Mouse (Mus musculus): ENCODE measurements at regions not wholly inside any gene's neighbourhood (a gene's known extent, or its start where the extent isn't known, plus 50 kb on each side); places are given as distances from the start of the nearest gene placed in this dataset.

DNA sequence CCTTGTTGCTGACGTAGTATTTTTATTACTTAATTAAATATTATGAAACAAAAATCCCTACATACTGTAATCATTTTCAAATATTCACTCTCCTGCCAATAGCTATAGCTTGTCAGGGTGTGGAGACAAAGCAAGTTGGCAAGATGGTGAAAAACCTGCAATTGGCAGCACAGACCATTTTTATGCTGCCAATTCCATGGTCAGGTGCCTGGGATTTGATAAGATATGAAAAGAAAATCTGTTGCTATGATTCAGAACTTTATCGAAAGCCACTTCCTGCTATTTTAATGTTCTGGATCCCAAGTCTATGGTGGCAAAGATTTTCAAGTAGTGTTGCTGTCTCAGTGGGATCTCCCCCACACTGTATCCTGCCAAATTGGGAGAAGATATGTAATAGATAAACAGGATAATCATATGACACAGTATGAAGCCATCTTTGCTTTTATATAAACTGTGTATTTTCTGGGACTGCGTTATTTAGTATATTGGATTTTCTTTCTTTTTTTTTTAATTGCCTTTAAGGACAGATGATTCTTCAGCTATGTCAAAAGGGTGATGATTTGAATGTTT is 165.3 kb upstream of the Lrrc3b start:
- Histone ChIP-seq H3K36me3 (ENCODE audit: control insufficient read depth, insufficient read depth, low read length) (no peaks in the 10 kb centered on the region), H3K4me3 (ENCODE audit: low read depth, low read length) (no peak overlapping the region), H3K9ac (ENCODE audit: low read length) (no peak overlapping the region), H3K27me3 (replicated peaks; ENCODE audit: control insufficient read depth, insufficient read depth, low read length) (no peaks in the 10 kb centered on the region), H3K9me3 (replicated peaks; ENCODE audit: control insufficient read depth, low read length) (no peaks in the 10 kb centered on the region), H3K27ac (ENCODE audit: low read depth, low read length) (no peak overlapping the region), H3K4me1 (ENCODE audit: control insufficient read depth, insufficient read depth, low read length) (no peaks in the 10 kb centered on the region), H3K4me2 (ENCODE audit: low read length) (no peak overlapping the region)
- no peak for ATAC-seq
- peak; percentile 7 for DNase-seq (ENCODE audit: low spot score)
- 87% methylated on average over 3 of the region's 3 CpGs for WGBS

DNA sequence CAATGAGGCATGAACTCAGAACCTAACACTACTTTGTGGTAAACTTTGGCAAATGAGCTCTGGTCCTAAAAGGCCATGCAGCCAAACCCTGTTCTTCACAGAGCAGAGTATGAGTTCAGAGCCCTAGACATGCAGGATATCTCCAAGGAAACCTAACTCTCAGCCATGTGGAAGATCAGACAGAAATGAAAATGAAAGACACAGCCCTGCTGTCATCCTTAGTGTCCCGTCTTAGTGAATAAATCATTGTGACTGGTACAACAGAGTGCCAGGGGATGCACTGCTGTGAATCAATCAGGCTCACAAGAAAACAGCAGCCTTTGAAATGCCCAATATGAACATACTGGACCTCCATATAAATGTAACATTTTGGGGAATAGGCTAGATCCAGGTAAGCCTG is 171.4 kb upstream of the Lrrc3b start:
- no peaks in the 10 kb centered on the region for H3K36me3 ChIP-seq (ENCODE audit: control insufficient read depth, insufficient read depth, low read length)
- H3K9ac ChIP-seq (ENCODE audit: low read length) = no peak overlapping the region
- H3K9me3 ChIP-seq (replicated peaks; ENCODE audit: control insufficient read depth, low read length) = no peaks in the 10 kb centered on the region
- 62% methylated on average over 1 of the region's 1 CpGs for WGBS
- no peaks in the 10 kb centered on the region for H3K4me1 ChIP-seq (ENCODE audit: control insufficient read depth, insufficient read depth, low read length)
- H3K27ac ChIP-seq (ENCODE audit: low read depth, low read length) = no peak overlapping the region
- H3K27me3 ChIP-seq (replicated peaks; ENCODE audit: control insufficient read depth, insufficient read depth, low read length) = no peaks in the 10 kb centered on the region
- H3K4me3 ChIP-seq (ENCODE audit: low read depth, low read length) = no peak overlapping the region
- DNase-seq (ENCODE audit: low spot score) (no peak), ATAC-seq (no peak)
- no peak overlapping the region for H3K4me2 ChIP-seq (ENCODE audit: low read length)

- Histone ChIP-seq H3K9ac (ENCODE audit: low read length) (no peak overlapping the region), H3K27ac (ENCODE audit: low read depth, low read length) (no peak overlapping the region), H3K27me3 (replicated peaks; ENCODE audit: control insufficient read depth, insufficient read depth, low read length) (no peaks in the 10 kb centered on the region), H3K36me3 (ENCODE audit: control insufficient read depth, insufficient read depth, low read length) (no peaks in the 10 kb centered on the region), H3K9me3 (replicated peaks; ENCODE audit: control insufficient read depth, low read length) (no peaks in the 10 kb centered on the region), H3K4me2 (ENCODE audit: low read length) (no peak overlapping the region), H3K4me3 (ENCODE audit: low read depth, low read length) (no peak overlapping the region), H3K4me1 (ENCODE audit: control insufficient read depth, insufficient read depth, low read length) (no peaks in the 10 kb centered on the region)
- WGBS = 24% methylated on average over 2 of the region's 2 CpGs
- ATAC-seq (no peak), DNase-seq (ENCODE audit: low spot score) (no peak)
Measured at GRCm38 (mm10) chr14:15634581-15634980, 195.8 kb upstream of the Lrrc3b start.

- Histone ChIP-seq H3K9ac (ENCODE audit: low read length) (no peak overlapping the region), H3K4me3 (ENCODE audit: low read depth, low read length) (no peak overlapping the region), H3K27me3 (replicated peaks; ENCODE audit: control insufficient read depth, insufficient read depth, low read length) (no peaks in the 10 kb centered on the region), H3K9me3 (replicated peaks; ENCODE audit: control insufficient read depth, low read length) (no peaks in the 10 kb centered on the region), H3K4me1 (ENCODE audit: control insufficient read depth, insufficient read depth, low read length) (no peaks in the 10 kb centered on the region), H3K36me3 (ENCODE audit: control insufficient read depth, insufficient read depth, low read length) (no peaks in the 10 kb centered on the region), H3K4me2 (ENCODE audit: low read length) (no peak overlapping the region), H3K27ac (ENCODE audit: low read depth, low read length) (no peak overlapping the region)
- WGBS = 66% methylated on average over 2 of the region's 2 CpGs
- no peak for DNase-seq (ENCODE audit: low spot score)
- ATAC-seq = no peak
Measured at GRCm38 (mm10) chr14:15637681-15638080, 198.9 kb upstream of the Lrrc3b start.

- no peak overlapping the region for H3K27ac ChIP-seq (ENCODE audit: low read depth, low read length)
Measured at GRCm38 (mm10) chr14:15638869-15639268, 200.1 kb upstream of the Lrrc3b start.

DNA sequence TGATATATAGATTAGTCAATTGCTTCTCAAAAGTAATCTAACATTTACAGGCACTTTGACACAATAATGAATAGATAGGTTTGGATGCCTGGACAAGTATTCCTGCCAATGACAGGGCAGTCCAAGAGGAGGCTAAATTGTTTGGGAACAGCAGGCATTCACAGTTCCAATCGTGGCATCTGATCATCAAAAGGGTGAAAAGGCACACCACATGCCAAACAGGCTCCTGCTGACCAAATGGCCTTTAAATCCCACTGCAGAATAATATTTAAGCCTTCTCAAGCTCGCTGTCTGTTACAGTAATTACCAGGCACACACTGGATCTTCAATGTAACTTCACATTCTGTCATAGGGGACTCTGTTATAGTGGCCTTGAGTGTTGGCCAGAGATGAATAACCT is 222.1 kb upstream of the Lrrc3b start:
- Histone ChIP-seq H3K27ac (ENCODE audit: low read depth, low read length) (no peak overlapping the region), H3K36me3 (ENCODE audit: control insufficient read depth, insufficient read depth, low read length) (no peaks in the 10 kb centered on the region), H3K9ac (ENCODE audit: low read length) (no peak overlapping the region), H3K9me3 (replicated peaks; ENCODE audit: control insufficient read depth, low read length) (no peaks in the 10 kb centered on the region), H3K4me3 (ENCODE audit: low read depth, low read length) (no peak overlapping the region), H3K27me3 (replicated peaks; ENCODE audit: control insufficient read depth, insufficient read depth, low read length) (no peaks in the 10 kb centered on the region), H3K4me2 (ENCODE audit: low read length) (no peak overlapping the region), H3K4me1 (ENCODE audit: control insufficient read depth, insufficient read depth, low read length) (no peaks in the 10 kb centered on the region)
- ATAC-seq (no peak), DNase-seq (ENCODE audit: low spot score) (no peak)
- WGBS = 67% methylated on average over 2 of the region's 2 CpGs

More at GRCm38 (mm10) chr14:15638869-15639268, 200.1 kb upstream of the Lrrc3b start:
- DNase-seq (ENCODE audit: low spot score) (no peak), ATAC-seq (no peak)
- H3K4me1 ChIP-seq (ENCODE audit: control insufficient read depth, insufficient read depth, low read length) = no peaks in the 10 kb centered on the region
- no peak overlapping the region for H3K9ac ChIP-seq (ENCODE audit: low read length)
- no peaks in the 10 kb centered on the region for H3K27me3 ChIP-seq (replicated peaks; ENCODE audit: control insufficient read depth, insufficient read depth, low read length)
- 92% methylated on average over 1 of the region's 1 CpGs for WGBS
- no peak overlapping the region for H3K4me2 ChIP-seq (ENCODE audit: low read length)
- H3K36me3 ChIP-seq (ENCODE audit: control insufficient read depth, insufficient read depth, low read length) = no peaks in the 10 kb centered on the region
- H3K4me3 ChIP-seq (ENCODE audit: low read depth, low read length) = no peak overlapping the region
- H3K9me3 ChIP-seq (replicated peaks; ENCODE audit: control insufficient read depth, low read length) = no peaks in the 10 kb centered on the region

GRCm38 (mm10) chr14:15672292-15672691 is 233.5 kb upstream of the Lrrc3b start:
- no peaks in the 10 kb centered on the region for H3K4me1 ChIP-seq (ENCODE audit: control insufficient read depth, insufficient read depth, low read length)
- DNase-seq (ENCODE audit: low spot score) (no peak), ATAC-seq (no peak)
- no peak overlapping the region for H3K4me2 ChIP-seq (ENCODE audit: low read length)
- no peak overlapping the region for H3K9ac ChIP-seq (ENCODE audit: low read length)
- H3K27ac ChIP-seq (ENCODE audit: low read depth, low read length) = no peak overlapping the region
- no peaks in the 10 kb centered on the region for H3K36me3 ChIP-seq (ENCODE audit: control insufficient read depth, insufficient read depth, low read length)
- H3K9me3 ChIP-seq (replicated peaks; ENCODE audit: control insufficient read depth, low read length) = no peaks in the 10 kb centered on the region
- H3K27me3 ChIP-seq (replicated peaks; ENCODE audit: control insufficient read depth, insufficient read depth, low read length) = no peaks in the 10 kb centered on the region
- H3K4me3 ChIP-seq (ENCODE audit: low read depth, low read length) = no peak overlapping the region

GRCm38 (mm10) chr14:15677218-15677617 is 238.4 kb upstream of the Lrrc3b start:
- no peaks in the 10 kb centered on the region for H3K36me3 ChIP-seq (ENCODE audit: control insufficient read depth, insufficient read depth, low read length)
- no peak for ATAC-seq
- no peaks in the 10 kb centered on the region for H3K4me1 ChIP-seq (ENCODE audit: control insufficient read depth, insufficient read depth, low read length)
- H3K9me3 ChIP-seq (replicated peaks; ENCODE audit: control insufficient read depth, low read length) = no peaks in the 10 kb centered on the region
- 72% methylated on average over 2 of the region's 2 CpGs for WGBS
- no peak overlapping the region for H3K9ac ChIP-seq (ENCODE audit: low read length)
- no peak overlapping the region for H3K4me3 ChIP-seq (ENCODE audit: low read depth, low read length)
- no peak overlapping the region for H3K27ac ChIP-seq (ENCODE audit: low read depth, low read length)
- no peaks in the 10 kb centered on the region for H3K27me3 ChIP-seq (replicated peaks; ENCODE audit: control insufficient read depth, insufficient read depth, low read length)
- no peak overlapping the region for H3K4me2 ChIP-seq (ENCODE audit: low read length)
- no peak for DNase-seq (ENCODE audit: low spot score)

DNA sequence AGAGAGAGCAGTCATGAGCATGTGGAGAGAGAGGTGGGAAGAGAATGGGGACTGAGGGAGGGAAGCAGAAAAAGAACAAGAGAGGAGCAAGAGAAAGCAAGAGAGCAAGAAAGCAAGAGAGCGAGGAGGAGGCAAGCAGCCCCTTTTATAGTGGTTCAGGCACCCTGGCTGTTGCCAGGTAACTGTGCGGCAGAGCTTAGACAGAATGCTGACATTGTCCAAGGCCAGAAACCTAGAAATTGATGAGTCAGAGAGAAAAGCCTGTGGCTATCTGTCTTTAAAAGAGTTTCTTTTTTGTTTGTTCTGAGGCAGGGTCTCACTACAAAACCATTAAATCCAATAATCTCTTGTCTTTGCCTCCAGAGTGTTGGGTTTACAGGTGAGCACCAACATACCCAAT is 240.7 kb upstream of the Lrrc3b start:
- no peaks in the 10 kb centered on the region for H3K27me3 ChIP-seq (replicated peaks; ENCODE audit: control insufficient read depth, insufficient read depth, low read length)
- no peaks in the 10 kb centered on the region for H3K4me1 ChIP-seq (ENCODE audit: control insufficient read depth, insufficient read depth, low read length)
- 79% methylated on average over 2 of the region's 2 CpGs for WGBS
- no peaks in the 10 kb centered on the region for H3K9me3 ChIP-seq (replicated peaks; ENCODE audit: control insufficient read depth, low read length)
- no peak for ATAC-seq
- no peak for DNase-seq (ENCODE audit: low spot score)
- H3K9ac ChIP-seq (ENCODE audit: low read length) = no peak overlapping the region
- no peaks in the 10 kb centered on the region for H3K36me3 ChIP-seq (ENCODE audit: control insufficient read depth, insufficient read depth, low read length)
- no peak overlapping the region for H3K27ac ChIP-seq (ENCODE audit: low read depth, low read length)
- no peak overlapping the region for H3K4me3 ChIP-seq (ENCODE audit: low read depth, low read length)
- H3K4me2 ChIP-seq (ENCODE audit: low read length) = no peak overlapping the region

Data from forebrain, embryonic 14.5 days (tissue).